Mouse (Mus musculus) testis, adult 2 months (tissue): ENCODE results near the gene Rhob. TPM values are rescaled to one million over a fixed set of nuclear protein-coding genes. Genes with fewer than 3 reads are reported as not detected.

ENCODE experiments used
- H3K27ac ChIP-seq: fragments of 200-500 bp; 2 replicates; pipeline ENCODE4 v1.5.1; 2012; ENCODE audit warnings: low read depth, low read length; ENCODE audit not compliant: control insufficient read depth, insufficient read depth
- H3K27me3 ChIP-seq: fragments of 200-500 bp; 2 replicates; pipeline ENCODE4 v1.6.1; 2012; ENCODE audit warnings: mild to moderate bottlenecking, low read length, moderate library complexity; ENCODE audit not compliant: control insufficient read depth, insufficient read depth
- H3K36me3 ChIP-seq: fragments of 200-500 bp; 2 replicates; pipeline ENCODE4 v1.6.1; 2012; ENCODE audit warnings: mild to moderate bottlenecking, low read length; ENCODE audit not compliant: control insufficient read depth, insufficient read depth
- H3K4me1 ChIP-seq: fragments of 200-500 bp; 2 replicates; pipeline ENCODE4 v1.6.1; 2012; ENCODE audit warnings: low read length; ENCODE audit not compliant: control insufficient read depth, insufficient read depth
- H3K4me3 ChIP-seq: fragments of 200-500 bp; 2 replicates; pipeline ENCODE4 v1.5.1; 2012; ENCODE audit warnings: low read depth, mild to moderate bottlenecking, low read length, moderate library complexity, mixed read lengths; ENCODE audit not compliant: control insufficient read depth
- CTCF ChIP-seq: fragments of 200-500 bp; IDR thresholded peaks from 2 replicates; pipeline ENCODE4 v1.5.1; 2012; ENCODE audit warnings: low read depth, mild to moderate bottlenecking, inconsistent platforms, low read length, moderate library complexity; ENCODE audit not compliant: control insufficient read depth, insufficient read depth, insufficient replicate concordance
- POLR2A ChIP-seq: fragments of 200-500 bp; IDR thresholded peaks from 2 replicates; pipeline ENCODE4 v1.6.1; 2012; ENCODE audit warnings: low read depth, mild to moderate bottlenecking, inconsistent platforms, low read length, moderate library complexity; ENCODE audit not compliant: control insufficient read depth
- polyA plus RNA-seq: library from polyadenylated mRNA; depleted of rRNA; stranded (reverse); fragments of >200 nt; gene quantifications from 2 replicates; pipeline ENCODE4 v1.2.3, GENCODE M21; 2012

Rhob gene
- polyA plus RNA-seq, 1 experiment, result 21.3 TPM

DNA sequence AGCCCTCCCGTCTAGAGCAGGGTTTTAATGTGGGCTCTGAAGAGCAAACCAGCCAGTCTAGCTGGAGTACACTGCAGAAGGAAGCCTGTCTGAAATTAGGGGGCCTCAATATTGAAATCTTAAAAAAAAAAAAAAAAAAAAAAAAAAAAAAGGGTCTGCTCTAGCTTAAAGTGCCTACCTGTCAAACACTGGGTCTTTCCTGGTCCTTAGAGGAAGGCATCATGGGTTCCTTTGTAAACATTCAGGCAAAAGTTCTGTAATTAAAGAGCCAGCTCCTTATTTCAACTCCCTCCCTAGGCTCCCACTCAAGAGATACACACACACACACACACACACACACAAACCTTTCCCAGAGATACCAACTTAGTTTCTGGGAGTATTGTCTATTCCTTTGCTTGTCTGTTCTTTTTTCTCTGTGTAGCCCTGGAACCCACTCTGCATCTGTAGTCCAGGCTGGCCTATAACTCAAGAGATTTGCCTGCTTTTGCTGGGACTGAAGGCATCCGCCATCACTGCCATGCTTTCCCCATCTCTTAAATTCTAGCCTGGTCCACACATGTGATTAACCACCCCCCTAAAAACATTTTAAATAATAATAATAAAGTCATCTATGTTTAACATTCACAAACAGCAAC, 3.0 kb downstream of the Rhob start:
- H3K27ac ChIP-seq, result no peak overlapping the region
- peaks cover 19% of the 10 kb centered on the region for H3K4me1 ChIP-seq
- H3K27me3 ChIP-seq, result no peaks in the 10 kb centered on the region
- no peak overlapping the region for H3K4me3 ChIP-seq
- no peaks in the 10 kb centered on the region for H3K36me3 ChIP-seq
- TF ChIP-seq POLR2A (no peak), CTCF (no peak)

DNA sequence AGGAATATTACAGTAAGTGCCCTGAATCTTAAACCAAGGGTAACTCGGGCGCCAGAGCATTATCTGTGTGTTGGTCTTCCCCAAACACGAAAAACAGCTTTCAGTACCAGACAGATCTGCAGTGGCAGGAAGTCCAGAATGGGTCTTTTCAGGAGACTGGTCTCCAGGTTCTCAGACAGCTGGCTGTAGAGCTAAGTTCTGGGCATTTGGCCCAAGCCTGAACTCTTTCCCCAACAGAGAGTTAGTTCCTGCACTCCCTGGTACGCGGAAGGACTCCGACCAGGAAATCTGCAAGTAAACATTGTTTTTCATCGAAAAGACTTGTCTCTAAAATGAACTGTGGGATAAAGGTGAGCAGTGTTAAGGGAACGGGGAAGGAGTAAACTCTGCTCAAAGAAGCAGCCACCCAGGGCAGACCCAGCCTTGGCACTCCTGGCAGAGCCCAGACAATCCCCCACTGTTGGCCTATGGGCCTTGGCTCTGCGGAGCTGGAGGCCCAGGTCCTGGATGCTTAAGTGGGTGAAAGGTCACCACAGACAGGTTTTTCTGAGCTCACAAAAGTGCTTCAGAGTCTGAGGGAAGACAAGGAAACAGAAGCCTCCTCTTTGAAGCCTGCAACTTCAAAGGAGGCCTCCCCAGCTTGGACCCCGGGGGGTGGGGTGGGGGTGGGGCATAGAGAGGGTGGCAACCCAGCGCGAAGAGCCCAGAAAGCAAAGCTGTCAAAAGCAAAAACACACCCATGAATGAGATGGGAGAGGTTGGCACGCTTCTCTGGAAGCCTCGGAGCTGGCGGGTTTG, 3.7 kb downstream of the Rhob start:
- Histone ChIP-seq H3K4me1 (peaks cover 16% of the 10 kb centered on the region), H3K36me3 (no peaks in the 10 kb centered on the region), H3K4me3 (no peak overlapping the region), H3K27ac (peak overlapping the region; percentile 34; the same call in 1 of the 2 replicates), H3K27me3 (no peaks in the 10 kb centered on the region)
- TF ChIP-seq POLR2A, result no peak
- TF ChIP-seq CTCF, result no peak

DNA sequence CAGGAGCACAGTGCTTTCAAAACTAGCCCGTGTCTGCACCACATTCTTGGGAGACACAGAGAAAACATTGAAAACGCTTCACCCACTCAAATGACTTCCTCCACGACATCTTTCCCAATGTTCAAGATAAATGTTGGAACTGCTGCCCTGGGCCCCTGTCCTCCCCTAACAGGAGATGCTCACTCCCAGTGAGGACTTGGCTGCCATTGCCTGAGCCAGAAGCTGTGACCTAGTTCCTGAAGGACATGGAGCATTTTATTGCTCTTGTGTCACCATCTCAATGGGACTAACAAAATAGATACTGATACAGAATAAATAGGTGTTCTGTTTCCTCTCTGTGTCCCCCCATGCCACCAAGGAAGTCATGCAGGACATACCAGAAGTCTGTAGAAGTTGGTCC, 5.1 kb downstream of the Rhob start:
- H3K4me3 ChIP-seq, result no peak overlapping the region
- H3K4me1 ChIP-seq, result peaks cover 10% of the 10 kb centered on the region
- TF ChIP-seq POLR2A, result no peak
- no peak for TF ChIP-seq CTCF

DNA sequence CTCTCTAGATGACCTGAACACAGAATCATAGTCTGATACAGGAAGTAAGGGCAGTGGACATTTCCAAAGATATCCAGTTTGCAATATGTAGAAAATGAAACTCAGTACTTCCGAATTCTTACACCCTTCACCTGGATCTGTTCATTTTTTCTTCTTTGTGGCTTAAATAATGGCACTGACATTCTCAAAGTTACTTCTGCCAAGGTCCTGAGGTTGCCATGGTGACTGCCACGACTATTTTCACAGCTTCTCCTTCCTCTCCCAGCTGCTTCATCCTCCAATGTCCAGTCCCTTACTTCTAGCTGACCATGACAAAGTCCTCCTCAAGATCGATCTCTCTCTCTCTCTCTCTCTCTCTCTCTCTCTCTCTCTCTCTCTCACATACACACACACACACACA, 6.4 kb downstream of the Rhob start:
- Histone ChIP-seq H3K4me1 (peaks cover 6% of the 10 kb centered on the region), H3K4me3 (no peak overlapping the region), H3K27ac (no peak overlapping the region), H3K36me3 (no peaks in the 10 kb centered on the region), H3K27me3 (no peaks in the 10 kb centered on the region)
- TF ChIP-seq CTCF (no peak), POLR2A (no peak)

More for the DNA sequence above, 5.1 kb downstream of the Rhob start:
- no peaks in the 10 kb centered on the region for H3K36me3 ChIP-seq
- no peaks in the 10 kb centered on the region for H3K27me3 ChIP-seq
- H3K27ac ChIP-seq, result no peak overlapping the region

DNA sequence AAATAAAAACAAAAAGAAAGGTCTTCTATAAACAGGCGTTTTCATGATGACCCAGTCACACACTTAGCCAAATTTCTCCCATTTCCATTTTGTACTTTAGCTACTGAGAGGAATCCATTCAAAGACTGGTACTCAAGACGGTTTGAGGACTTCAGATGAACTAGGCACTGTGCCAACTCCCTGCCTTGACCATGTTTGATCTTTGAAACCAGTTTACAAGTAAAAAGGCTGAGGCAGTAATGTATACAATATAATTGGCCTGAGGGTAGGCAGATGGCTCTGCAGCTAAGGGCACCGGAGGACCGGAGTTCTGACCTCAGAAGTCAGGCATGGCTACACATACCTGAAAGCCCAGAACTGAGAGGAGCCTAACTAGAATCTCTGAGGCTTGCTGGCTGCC, 10.7 kb downstream of the Rhob start:
- TF ChIP-seq CTCF (no peak), POLR2A (no peak)
- Histone ChIP-seq H3K36me3 (no peaks in the 10 kb centered on the region), H3K4me1 (peaks cover 2% of the 10 kb centered on the region; the same call in 1 of the 2 replicates), H3K27me3 (no peaks in the 10 kb centered on the region), H3K27ac (no peak overlapping the region), H3K4me3 (no peak overlapping the region)

DNA sequence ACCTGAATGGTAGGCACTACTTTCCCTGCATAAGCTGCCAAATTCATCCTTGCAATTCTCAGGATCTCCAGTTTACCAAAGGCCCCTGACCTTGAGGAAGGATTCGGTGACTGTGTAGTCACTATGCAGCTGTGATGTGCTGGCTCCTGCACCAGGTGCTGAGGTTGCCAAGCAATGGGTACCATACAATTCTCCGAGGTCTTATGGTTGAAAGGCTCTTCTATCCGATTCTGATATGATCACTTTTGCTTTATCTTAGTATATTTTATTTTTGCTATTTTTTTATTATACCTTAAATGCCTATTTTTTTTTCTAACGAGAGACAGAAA, 11.2 kb downstream of the Rhob start:
- Histone ChIP-seq H3K4me3 (no peak overlapping the region), H3K27ac (no peak overlapping the region), H3K4me1 (peaks cover 2% of the 10 kb centered on the region; the same call in 1 of the 2 replicates), H3K27me3 (no peaks in the 10 kb centered on the region), H3K36me3 (no peaks in the 10 kb centered on the region)
- TF ChIP-seq POLR2A, result no peak
- TF ChIP-seq CTCF, result no peak

DNA sequence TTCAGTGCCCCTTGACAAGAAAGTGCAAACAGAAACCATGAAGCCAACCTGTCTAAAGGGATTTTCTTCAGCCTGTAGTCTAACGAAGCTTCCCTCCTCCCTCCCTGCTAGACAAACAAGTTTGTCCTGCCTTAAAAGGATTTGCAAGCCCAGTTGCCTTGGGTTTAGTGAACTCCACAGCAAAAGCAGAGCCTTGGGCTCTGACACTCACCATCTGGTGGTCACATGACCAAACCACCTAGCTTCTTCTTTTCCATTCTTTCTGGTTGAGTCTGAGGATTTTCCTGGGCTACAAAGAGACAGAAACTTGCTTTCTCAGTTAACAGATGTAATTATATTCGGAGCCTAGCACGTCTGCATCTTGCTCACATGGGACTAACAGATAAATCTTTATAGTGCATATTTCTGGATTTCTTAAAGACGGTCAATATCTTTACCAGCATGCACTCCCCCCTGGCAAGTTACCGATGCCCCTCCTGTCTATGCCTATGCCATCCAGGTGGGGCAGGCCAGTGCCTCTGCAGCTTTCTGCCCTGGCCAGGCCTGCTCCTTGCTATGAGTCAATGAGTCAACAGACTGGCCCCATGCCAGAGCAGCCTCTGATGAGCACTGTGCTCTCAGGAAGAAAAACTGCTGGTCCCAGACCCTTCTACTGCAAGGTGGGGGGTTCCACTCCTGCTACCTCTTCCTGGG, 11.7 kb downstream of the Rhob start:
- no peaks in the 10 kb centered on the region for H3K36me3 ChIP-seq
- H3K27me3 ChIP-seq, result no peaks in the 10 kb centered on the region
- no peak overlapping the region for H3K27ac ChIP-seq
- TF ChIP-seq CTCF, result no peak
- TF ChIP-seq POLR2A, result no peak
- H3K4me3 ChIP-seq, result no peak overlapping the region
- H3K4me1 ChIP-seq, result peaks cover 2% of the 10 kb centered on the region; the same call in 1 of the 2 replicates
